Mouse (Mus musculus) liver, postnatal 0 days (tissue): ENCODE results near the gene Irf3. TPM values are rescaled to one million over a fixed set of nuclear protein-coding genes. Genes with fewer than 3 reads are reported as not detected.
A peak's percentile ranks its signal among the peaks of the same experiment; 100 is the strongest.

Experiments used
- ATAC-seq: fragments of 200-750 bp; cut with Nextera tagmentation; 2 replicates; pipeline ENCODE4 v1.8.0; 2017; ENCODE audit warnings: mild to moderate bottlenecking, moderate library complexity
- DNase-seq: peaks from one replicate; pipeline ENCODE4 v3.0.0-alpha.2; 2016
- H3K27ac ChIP-seq: fragments of 300-500 bp; sonication (generic); 2 replicates; pipeline ENCODE4 v1.5.1; 2014; ENCODE audit warnings: antibody characterized with exemption, moderate library complexity, mild to moderate bottlenecking, low read depth
- H3K27me3 ChIP-seq: fragments of 300-500 bp; sonication (generic); 2 replicates; pipeline ENCODE4 v1.6.1; 2014; ENCODE audit warnings: low read length, control low read depth, mixed read lengths; ENCODE audit not compliant: insufficient read depth
- H3K36me3 ChIP-seq: fragments of 300-500 bp; sonication (generic); replicated peaks from 2 replicates; pipeline ENCODE4 v1.6.1; 2014; ENCODE audit warnings: mild to moderate bottlenecking, control low read depth, low read length, moderate library complexity, mixed read lengths; ENCODE audit not compliant: insufficient read depth
- H3K4me1 ChIP-seq: fragments of 300-500 bp; sonication (generic); 2 replicates; pipeline ENCODE4 v1.6.1; 2014; ENCODE audit warnings: antibody characterized with exemption, mild to moderate bottlenecking, control low read depth; ENCODE audit not compliant: insufficient read depth
- H3K4me2 ChIP-seq: fragments of 300-500 bp; sonication (generic); 2 replicates; pipeline ENCODE4 v1.6.1; 2014; ENCODE audit warnings: low read depth, mild to moderate bottlenecking, low read length, moderate library complexity, mixed read lengths
- H3K4me3 ChIP-seq: fragments of 300-500 bp; sonication (generic); 2 replicates; pipeline ENCODE4 v1.5.1; 2014; ENCODE audit warnings: low read depth, low read length
- H3K9ac ChIP-seq: fragments of 300-500 bp; sonication (generic); replicated peaks from 2 replicates; pipeline ENCODE4 v1.6.1; 2014; ENCODE audit warnings: mild to moderate bottlenecking, moderate library complexity
- H3K9me3 ChIP-seq: fragments of 300-500 bp; sonication (generic); 2 replicates; pipeline ENCODE4 v1.6.1; 2016; ENCODE audit warnings: mild to moderate bottlenecking, control low read depth, low read length, mixed read lengths
- CTCF ChIP-seq: sonication (generic); IDR thresholded peaks from 2 replicates; pipeline ENCODE4 v1.5.1; 2016; ENCODE audit warnings: antibody characterized with exemption, low read depth
- EP300 ChIP-seq: IDR thresholded peaks from 2 replicates; pipeline ENCODE4 v1.6.1; 2016; ENCODE audit warnings: antibody characterized with exemption, low read depth, mild to moderate bottlenecking
- WGBS: fragments of 180-500 bp; shearing (Covaris S2); extraction: QIAGEN DNeasy Blood & Tissue Kit; methylation state at CpG from one replicate; pipeline ENCODE4 v1.1.7; 2014; ENCODE audit not compliant: insufficient replicate concordance; 5-methylcytosine and 5-hydroxymethylcytosine counted together
- polyA plus RNA-seq: library from polyadenylated mRNA; unstranded; fragments of >200 nt; fragmentation: Nextera tagmentation; extraction: Ambion mirVana; gene quantifications from 2 replicates; pipeline ENCODE4 v1.2.1, GENCODE M21; 2015

The Irf3 gene
- polyA plus RNA-seq, 1 experiment from 2014 or later = 35.9 TPM

DNA sequence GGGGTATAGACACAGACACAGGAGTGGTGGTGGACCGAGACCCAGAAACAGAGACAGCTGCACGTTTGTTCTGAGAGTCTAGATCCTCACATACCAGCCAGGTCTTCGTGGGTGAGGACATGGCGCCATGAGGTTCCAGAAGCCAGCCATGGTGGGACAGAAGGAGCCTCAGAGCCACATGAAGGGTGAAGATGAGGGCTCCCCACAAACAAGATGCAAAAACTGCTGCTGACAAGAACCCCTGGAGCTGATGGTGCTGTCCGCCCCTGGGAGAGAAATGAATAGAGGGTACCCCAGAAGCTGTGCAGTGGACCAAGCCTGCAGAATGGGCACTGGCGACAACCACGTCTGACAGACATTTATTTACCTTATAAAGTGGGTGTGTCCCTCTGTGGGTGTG, 26.3 kb upstream of the Irf3 start:
- Histone ChIP-seq H3K9me3 (no peaks in the 10 kb centered on the region), H3K4me1 (peaks cover 15% of the 10 kb centered on the region), H3K4me2 (peak overlapping the region; percentile 89; the same call in 1 of the 2 replicates), H3K27ac (no peak overlapping the region), H3K36me3 (no peaks in the 10 kb centered on the region), H3K27me3 (peaks cover 3% of the 10 kb centered on the region; the same call in 1 of the 2 replicates), H3K4me3 (no peak overlapping the region), H3K9ac (no peak overlapping the region)
- ATAC-seq = no peak
- 66% methylated on average over 7 of the region's 7 CpGs for WGBS
- DNase-seq = no peak
- no peak for TF ChIP-seq EP300
- no peak for TF ChIP-seq CTCF

DNA sequence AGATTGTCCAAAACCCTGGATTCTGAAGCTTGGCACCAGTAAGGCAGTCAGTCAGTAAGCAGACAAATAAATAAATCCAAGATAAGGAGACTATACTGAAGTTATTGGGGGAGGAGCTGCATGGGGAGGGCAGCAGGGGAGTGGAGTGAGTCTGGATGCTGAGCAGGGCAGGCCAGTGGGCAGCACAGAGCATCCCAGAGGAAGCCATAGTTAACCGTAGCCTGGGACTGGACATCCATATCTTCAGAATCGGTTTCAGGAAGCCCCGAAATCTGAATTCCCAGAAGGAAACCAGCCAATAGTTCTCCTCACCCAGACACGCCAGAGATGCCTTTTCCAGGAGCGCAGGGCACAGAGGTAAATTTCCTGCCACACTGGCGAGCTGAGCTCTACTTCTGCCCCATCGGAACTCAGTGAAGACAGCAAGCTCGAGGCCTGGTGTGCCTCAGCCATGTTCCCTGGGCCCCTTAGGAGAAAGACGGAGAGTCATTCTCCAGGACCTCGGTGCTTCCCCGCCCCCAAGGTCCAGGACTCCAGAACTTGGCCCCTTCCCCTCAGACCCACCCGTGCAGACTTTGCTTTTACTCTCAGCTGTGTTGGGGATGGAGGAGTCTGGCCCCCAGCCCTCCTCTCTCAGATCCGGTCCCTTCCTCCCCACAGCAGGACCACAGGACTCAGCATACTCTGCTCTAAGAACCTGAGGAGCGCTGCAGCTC, 23.9 kb upstream of the Irf3 start:
- Histone ChIP-seq H3K9ac (peak overlapping the region; percentile 44), H3K27ac (no peak overlapping the region), H3K4me2 (peak overlapping the region; percentile 69), H3K4me1 (peaks cover 15% of the 10 kb centered on the region), H3K36me3 (peaks cover 7% of the 10 kb centered on the region), H3K4me3 (peak overlapping the region; percentile 31), H3K9me3 (no peaks in the 10 kb centered on the region), H3K27me3 (peaks cover 3% of the 10 kb centered on the region; the same call in 1 of the 2 replicates)
- ATAC-seq = no peak
- WGBS = 45% methylated on average over 14 of the region's 14 CpGs
- DNase-seq = no peak
- TF ChIP-seq EP300 (no peak), CTCF (no peak)

DNA sequence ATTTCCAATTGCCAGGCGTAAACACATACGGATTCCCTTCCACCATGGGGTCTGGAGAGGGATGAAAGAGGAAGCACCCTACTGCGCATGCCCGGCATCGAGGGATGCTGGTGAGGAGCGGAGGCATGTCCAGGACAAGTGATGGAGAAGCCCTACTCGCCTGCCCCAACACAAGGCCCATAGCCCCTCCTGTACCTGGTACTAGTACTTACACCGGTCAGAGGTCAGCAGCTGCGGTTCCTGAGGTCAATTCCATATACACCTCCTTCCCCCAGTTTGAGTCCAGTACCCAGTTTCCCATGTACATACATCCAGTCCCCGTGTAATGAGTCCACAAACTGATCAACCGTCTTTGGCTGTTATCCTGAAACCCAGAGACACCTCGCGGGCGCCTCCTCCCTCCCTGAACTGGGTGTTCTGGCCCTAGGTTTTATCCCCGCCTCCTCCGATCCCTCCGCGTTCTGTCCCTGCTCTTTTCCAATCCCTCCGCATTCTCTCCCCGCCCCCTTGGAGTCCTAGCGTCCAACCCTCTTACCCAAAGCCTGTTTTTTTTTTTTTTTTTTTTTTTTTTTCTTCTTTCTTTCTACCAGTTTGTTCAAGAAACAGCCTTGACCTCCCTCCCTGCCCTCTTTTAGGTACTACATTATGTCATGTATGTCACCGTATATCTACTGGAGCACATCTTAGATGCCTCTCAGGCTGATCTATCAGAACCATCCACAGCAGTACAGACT, 22.9 kb upstream of the Irf3 start, which contains the start of gene Cpt1c:
TSS of gene Cpt1c (minus strand) at position 469 of the 734 bp plus-strand sequence.
- ATAC-seq = peak; percentile 66
- Histone ChIP-seq H3K27ac (peak within 1 kb of the TSS; percentile 68; the same call in 1 of the 2 replicates), H3K9me3 (no peaks in the 10 kb centered on the region), H3K4me2 (peak within 1 kb of the TSS; percentile 69), H3K36me3 (peaks cover 11% of the 10 kb centered on the region), H3K9ac (peak within 1 kb of the TSS; percentile 44), H3K4me1 (peaks cover 15% of the 10 kb centered on the region), H3K4me3 (peak within 1 kb of the TSS; percentile 31), H3K27me3 (peaks cover 3% of the 10 kb centered on the region; the same call in 1 of the 2 replicates)
- TF ChIP-seq EP300 (0 out of 2 replicates have a peak, but pooled peaks have one; percentile 44), CTCF (peak; percentile 13; the same call in 1 of the 2 replicates)
- peak; percentile 77 for DNase-seq
- 5% methylated on average over 22 of the region's 22 CpGs for WGBS

GRCm38 (mm10) chr7:44975117-44975419, 22.4 kb upstream of the Irf3 start:
- no peaks in the 10 kb centered on the region for H3K9me3 ChIP-seq
- ATAC-seq (no peak), DNase-seq (no peak)
- H3K9ac ChIP-seq = no peak overlapping the region
- WGBS = 40% methylated on average over 6 of the region's 6 CpGs
- peaks cover 16% of the 10 kb centered on the region for H3K36me3 ChIP-seq
- peaks cover 3% of the 10 kb centered on the region; the same call in 1 of the 2 replicates for H3K27me3 ChIP-seq
- peak overlapping the region; percentile 11; the same call in 1 of the 2 replicates for H3K27ac ChIP-seq
- H3K4me1 ChIP-seq = peaks cover 15% of the 10 kb centered on the region
- TF ChIP-seq CTCF (no peak), EP300 (no peak)
- no peak overlapping the region for H3K4me3 ChIP-seq
- peak overlapping the region; percentile 69; the same call in 1 of the 2 replicates for H3K4me2 ChIP-seq

- Histone ChIP-seq H3K27me3 (no peaks in the 10 kb centered on the region), H3K4me1 (peaks cover 8% of the 10 kb centered on the region), H3K27ac (no peak overlapping the region), H3K9me3 (no peaks in the 10 kb centered on the region), H3K4me2 (no peak overlapping the region), H3K4me3 (no peak overlapping the region), H3K36me3 (peaks cover 37% of the 10 kb centered on the region), H3K9ac (no peak overlapping the region)
- 83% methylated on average over 3 of the region's 3 CpGs for WGBS
- peak; percentile 16; the same call in 1 of the 2 replicates for TF ChIP-seq CTCF
- no peak for TF ChIP-seq EP300
- DNase-seq (no peak), ATAC-seq (no peak)
Measured at GRCm38 (mm10) chr7:44978300-44978699, 19.1 kb upstream of the Irf3 start.

GRCm38 (mm10) chr7:44981539-44981938, 15.9 kb upstream of the Irf3 start:
- H3K27me3 ChIP-seq = no peaks in the 10 kb centered on the region
- DNase-seq (no peak), ATAC-seq (no peak)
- H3K4me3 ChIP-seq = no peak overlapping the region
- H3K9ac ChIP-seq = no peak overlapping the region
- no peak overlapping the region for H3K4me2 ChIP-seq
- WGBS = 91% methylated on average over 8 of the region's 8 CpGs
- H3K36me3 ChIP-seq = peaks cover 36% of the 10 kb centered on the region
- TF ChIP-seq CTCF = no peak
- TF ChIP-seq EP300 = no peak
- no peaks in the 10 kb centered on the region for H3K9me3 ChIP-seq
- H3K27ac ChIP-seq = no peak overlapping the region
- peaks cover 3% of the 10 kb centered on the region for H3K4me1 ChIP-seq
